Mouse (Mus musculus) ES-CJ7 (cell line): ENCODE measurements around the gene Tnp2.
A peak's percentile ranks its signal among the peaks of the same experiment; 100 is the strongest.

Experiments
- DNase-seq: peaks from one replicate; pipeline ENCODE4 v3.0.0; 2011; ENCODE audit warnings: low read depth, low spot score

Tnp2 gene

GRCm38 (mm10) chr16:10788271-10788670 is at the start of gene Tnp2:
TSS of gene Tnp2 (minus strand) at chr16:10788660.
- DNase-seq = no peak

GRCm38 (mm10) chr16:10837903-10838302 is 49.4 kb upstream of the Tnp2 start:
- no peak for DNase-seq

- DNase-seq = no peak
These were observed 48.8 kb upstream of the Tnp2 start for GRCm38 (mm10) chr16:10837250-10837649.

- DNase-seq = no peak
These were observed 47.9 kb upstream of the Tnp2 start for GRCm38 (mm10) chr16:10836388-10836787.

- DNase-seq = peak; percentile 76
These were observed 46.6 kb upstream of the Tnp2 start, which contains the start of gene Rmi2 for GRCm38 (mm10) chr16:10834911-10835587. TSS of gene Rmi2 (plus strand) at chr16:10835059.

- no peak for DNase-seq
These were observed 46.1 kb upstream of the Tnp2 start for GRCm38 (mm10) chr16:10834542-10834910.

GRCm38 (mm10) chr16:10828461-10828805 is 40.0 kb upstream of the Tnp2 start:
- DNase-seq = no peak

- DNase-seq = no peak
These were observed 39.5 kb upstream of the Tnp2 start for GRCm38 (mm10) chr16:10827766-10828460.

GRCm38 (mm10) chr16:10827269-10827668 is 38.8 kb upstream of the Tnp2 start:
- DNase-seq = no peak

GRCm38 (mm10) chr16:10825840-10826239 is 37.4 kb upstream of the Tnp2 start:
- DNase-seq = no peak

GRCm38 (mm10) chr16:10824536-10824935 is 36.1 kb upstream of the Tnp2 start:
- DNase-seq = no peak

GRCm38 (mm10) chr16:10821387-10821786 is 32.9 kb upstream of the Tnp2 start:
- DNase-seq = no peak

GRCm38 (mm10) chr16:10819966-10820365 is 31.5 kb upstream of the Tnp2 start:
- DNase-seq = no peak

- DNase-seq = no peak
These were observed 30.2 kb upstream of the Tnp2 start for GRCm38 (mm10) chr16:10818579-10819135.

- DNase-seq = no peak
These were observed 26.4 kb upstream of the Tnp2 start for GRCm38 (mm10) chr16:10814864-10815263.

GRCm38 (mm10) chr16:10813726-10814125 is 25.3 kb upstream of the Tnp2 start:
- DNase-seq = no peak

- DNase-seq = no peak
These were observed 24.5 kb upstream of the Tnp2 start, which contains the start of gene Gm11172 for GRCm38 (mm10) chr16:10812865-10813371. TSS of gene Gm11172 (plus strand) at chr16:10812915.

GRCm38 (mm10) chr16:10810376-10810775 is 21.9 kb upstream of the Tnp2 start:
- DNase-seq = no peak

- DNase-seq = no peak
These were observed 17.5 kb upstream of the Tnp2 start, which contains the start of gene Prm1 for GRCm38 (mm10) chr16:10805789-10806527. TSS of gene Prm1 (minus strand) at chr16:10805839.

- peak; percentile 41 for DNase-seq
These were observed 14.0 kb upstream of the Tnp2 start for GRCm38 (mm10) chr16:10802420-10802819.

- no peak for DNase-seq
These were observed 7.6 kb upstream of the Tnp2 start, which contains the start of gene Prm2 for GRCm38 (mm10) chr16:10796034-10796433. TSS of gene Prm2 (minus strand) at chr16:10796134.

- no peak for DNase-seq
These were observed 2.2 kb upstream of the Tnp2 start, which contains the start of gene Prm3 for GRCm38 (mm10) chr16:10790702-10791101. TSS of gene Prm3 (minus strand) at chr16:10790914.
